Mouse (Mus musculus) brain, embryonic 14.5 days (tissue): ENCODE measurements around the gene Cela1.

ENCODE experiments used
- CTCF ChIP-seq: fragments of 200-500 bp; IDR thresholded peaks from 2 replicates; pipeline ENCODE4 v1.5.1; 2012; ENCODE audit warnings: inconsistent platforms, mild to moderate bottlenecking, moderate library complexity, borderline replicate concordance; ENCODE audit not compliant: insufficient read depth, insufficient read length; ENCODE audit errors: extremely low read depth
- POLR2A ChIP-seq: fragments of 200-500 bp; IDR thresholded peaks from 2 replicates; pipeline ENCODE4 v1.6.1; 2012; ENCODE audit warnings: mild to moderate bottlenecking, inconsistent platforms, borderline replicate concordance; ENCODE audit not compliant: poor library complexity, insufficient read depth, insufficient read length, severe bottlenecking; ENCODE audit errors: extremely low read depth

GRCm38 (mm10) chr15:100678581-100678980 lies 9.1 kb downstream of the Cela1 start:
- no peak for TF ChIP-seq CTCF
- TF ChIP-seq POLR2A = no peak
